Mouse (Mus musculus) adrenal gland, postnatal 25 days (tissue): ENCODE measurements around the gene Vstm4. TPM values are rescaled to one million over a fixed set of nuclear protein-coding genes. Genes with fewer than 3 reads are reported as not detected.

ENCODE experiments used
- DNase-seq: peaks from one replicate; pipeline ENCODE4 v3.0.0; 2021; ENCODE audit warnings: mixed read lengths
- total RNA-seq: library from RNA; stranded (reverse); gene quantifications from 2 replicates; pipeline ENCODE4 v1.2.3, GENCODE M21; 2021

Vstm4 gene
- total RNA-seq, 1 experiment from 2014 or later: 16.3 TPM

- peak; percentile 20 for DNase-seq
Measured at GRCm38 (mm10) chr14:32859831-32860569, 3.4 kb downstream of the Vstm4 start.

GRCm38 (mm10) chr14:32861149-32861581 lies 4.6 kb downstream of the Vstm4 start:
- DNase-seq: no peak

- no peak for DNase-seq
Measured at GRCm38 (mm10) chr14:32861656-32862055, 5.1 kb downstream of the Vstm4 start.

GRCm38 (mm10) chr14:32865331-32865730 lies 8.8 kb downstream of the Vstm4 start:
- DNase-seq: no peak

GRCm38 (mm10) chr14:32871963-32872362 lies 15.4 kb downstream of the Vstm4 start:
- no peak for DNase-seq

- DNase-seq: no peak
Measured at GRCm38 (mm10) chr14:32877549-32877948, 21.0 kb downstream of the Vstm4 start.

- DNase-seq: no peak
Measured at GRCm38 (mm10) chr14:32880332-32880731, 23.8 kb downstream of the Vstm4 start.

- peak; percentile 29 for DNase-seq
Measured at GRCm38 (mm10) chr14:32881693-32882092, 25.1 kb downstream of the Vstm4 start.

- peak; percentile 24 for DNase-seq
Measured at GRCm38 (mm10) chr14:32888876-32889674, 32.5 kb downstream of the Vstm4 start.

- peak; percentile 51 for DNase-seq
Measured at GRCm38 (mm10) chr14:32894341-32894853, 37.8 kb downstream of the Vstm4 start.

GRCm38 (mm10) chr14:32894878-32895277 lies 38.3 kb downstream of the Vstm4 start:
- DNase-seq: no peak

GRCm38 (mm10) chr14:32896896-32897295 lies 40.3 kb downstream of the Vstm4 start:
- DNase-seq: peak; percentile 43

- no peak for DNase-seq
Measured at GRCm38 (mm10) chr14:32903203-32903602, 46.6 kb downstream of the Vstm4 start.

- DNase-seq: no peak
Measured at GRCm38 (mm10) chr14:32906545-32906944, 50.0 kb downstream of the Vstm4 start.

GRCm38 (mm10) chr14:32909112-32909511 lies 52.6 kb downstream of the Vstm4 start:
- no peak for DNase-seq

GRCm38 (mm10) chr14:32911187-32911586 lies 54.6 kb downstream of the Vstm4 start:
- DNase-seq: no peak

GRCm38 (mm10) chr14:32915360-32915759 lies 58.8 kb downstream of the Vstm4 start:
- no peak for DNase-seq

GRCm38 (mm10) chr14:32917919-32918318 lies 61.4 kb downstream of the Vstm4 start:
- no peak for DNase-seq

GRCm38 (mm10) chr14:32923871-32924270 lies 67.3 kb downstream of the Vstm4 start:
- DNase-seq: no peak

GRCm38 (mm10) chr14:32931709-32932108 lies 75.2 kb downstream of the Vstm4 start:
- no peak for DNase-seq

- DNase-seq: no peak
Measured at GRCm38 (mm10) chr14:32932220-32932619, 75.7 kb downstream of the Vstm4 start.

GRCm38 (mm10) chr14:32934064-32934463 lies 77.5 kb downstream of the Vstm4 start:
- DNase-seq: no peak

GRCm38 (mm10) chr14:32939217-32939616 lies 82.7 kb downstream of the Vstm4 start:
- DNase-seq: no peak
